Mouse (Mus musculus) G1E (cell line): ENCODE results near the gene Cyb561d1. TPM values are rescaled to one million over a fixed set of nuclear protein-coding genes. Genes with fewer than 3 reads are reported as not detected.

Source experiments
- ATAC-seq: 2 replicates; pipeline ENCODE4 v1.8.0; 2016; ENCODE audit warnings: mild to moderate bottlenecking; ENCODE audit not compliant: insufficient number of reproducible peaks, poor library complexity, low FRiP score, severe bottlenecking; ENCODE audit errors: extremely low read depth
- DNase-seq: peaks from one replicate; pipeline ENCODE4 v3.0.0; 2012; ENCODE audit warnings: low spot score
- H3K27me3 ChIP-seq: 2 replicates; pipeline ENCODE4 v1.6.1; 2012; ENCODE audit warnings: mild to moderate bottlenecking, low read length, inconsistent platforms; ENCODE audit not compliant: insufficient read depth
- H3K36me3 ChIP-seq: replicated peaks from 2 replicates; pipeline ENCODE3; 2012; ENCODE audit warnings: mild to moderate bottlenecking, inconsistent platforms
- H3K4me1 ChIP-seq: 2 replicates; pipeline ENCODE4 v1.6.1; 2012; ENCODE audit warnings: low read depth, low read length, inconsistent platforms, mixed read lengths; ENCODE audit not compliant: insufficient read depth
- H3K4me3 ChIP-seq: 2 replicates; pipeline ENCODE4 v1.5.1; 2012; ENCODE audit warnings: low read depth, mild to moderate bottlenecking, inconsistent platforms, low read length, moderate library complexity, mixed read lengths
- H3K9me3 ChIP-seq: replicated peaks from 2 replicates; pipeline ENCODE4 v1.6.1; 2012; ENCODE audit warnings: inconsistent platforms
- CTCF ChIP-seq: IDR thresholded peaks from 2 replicates; pipeline ENCODE4 v1.5.1; 2012; ENCODE audit warnings: low read depth, low read length, inconsistent platforms, mixed read lengths
- GATA1 ChIP-seq: IDR thresholded peaks from 2 replicates; pipeline ENCODE4 v1.6.1; 2012; ENCODE audit warnings: borderline replicate concordance, low read length, inconsistent platforms, mixed read lengths
- GATA2 ChIP-seq: IDR thresholded peaks from 2 replicates; pipeline ENCODE4 v1.6.1; 2012; ENCODE audit warnings: low read depth, low read length, inconsistent platforms, borderline replicate concordance
- POLR2AphosphoS5 ChIP-seq: IDR thresholded peaks from 2 replicates; pipeline ENCODE4 v1.6.1; 2012; ENCODE audit warnings: low read depth, low read length, inconsistent platforms; ENCODE audit not compliant: insufficient replicate concordance
- TAL1 ChIP-seq: conservative IDR thresholded peaks from 2 replicates; pipeline ENCODE4 v1.6.1; 2012; ENCODE audit warnings: low read depth, low read length, inconsistent platforms, mixed read lengths
- polyA plus RNA-seq: library from polyadenylated mRNA; stranded (reverse); fragments of >175 nt; gene quantifications from 2 replicates; pipeline ENCODE4 v1.2.3, GENCODE M21; 2012
- total RNA-seq, 2 experiments: library from RNA; stranded (forward) in 1 of 2; stranded (reverse) in 1 of 2; fragments of 200-1000 nt in 1 of 2; fragments of >200 nt in 1 of 2; fragmentation: Nextera tagmentation in 1 of 2; gene quantifications; 2 replicates each; pipeline ENCODE4 v1.2.3; 2014 to 2017

Cyb561d1 gene
- total and polyA plus RNA-seq, 3 experiments, result 3.4 to 6.3 (median 3.9) TPM

DNA sequence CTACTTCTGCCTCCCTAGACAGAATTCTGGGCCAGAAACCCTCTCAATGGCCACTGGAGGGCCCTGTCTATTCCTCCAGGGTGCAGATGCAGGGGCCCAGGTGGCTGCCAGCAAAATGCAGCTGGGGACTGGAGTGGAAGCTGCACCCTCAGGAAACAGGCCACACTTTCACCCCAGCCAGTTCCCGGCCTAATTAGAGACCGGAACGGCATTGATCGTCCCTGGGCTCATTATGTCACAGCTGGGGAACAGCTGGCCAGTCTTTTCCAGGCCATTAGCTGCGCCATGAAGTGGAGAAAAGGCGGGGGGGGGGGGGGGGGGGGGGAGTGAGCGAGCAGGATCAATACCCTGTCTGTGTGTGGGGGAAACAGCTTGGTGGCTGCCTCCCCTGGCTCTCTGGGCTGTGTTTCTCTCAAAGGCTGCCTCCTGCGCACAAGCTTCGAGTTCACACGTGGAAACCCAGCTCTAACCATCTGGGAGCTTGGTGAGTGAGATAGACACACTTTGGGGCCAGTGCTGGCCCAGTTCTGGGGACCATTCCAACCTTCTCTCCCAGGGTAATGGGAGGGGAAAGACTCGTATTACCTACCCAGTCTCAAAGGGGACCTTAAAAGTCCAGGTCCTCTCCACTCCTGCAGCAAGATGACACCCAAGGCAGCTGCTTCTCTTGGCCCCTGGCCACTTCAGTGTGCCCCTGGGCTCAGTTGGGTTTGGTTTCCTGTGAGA lies 34.4 kb downstream of the Cyb561d1 start:
- no peaks in the 10 kb centered on the region for H3K9me3 ChIP-seq
- H3K4me3 ChIP-seq, result no peak overlapping the region
- H3K36me3 ChIP-seq, result no peaks in the 10 kb centered on the region
- ATAC-seq, result no peak
- TF ChIP-seq GATA1 (no peak), CTCF (no peak), GATA2 (no peak)
- H3K4me1 ChIP-seq, result no peaks in the 10 kb centered on the region
- no peak for DNase-seq
- peaks cover 37% of the 10 kb centered on the region for H3K27me3 ChIP-seq

- no peaks in the 10 kb centered on the region for H3K36me3 ChIP-seq
- ATAC-seq, result no peak
- peaks cover 43% of the 10 kb centered on the region for H3K27me3 ChIP-seq
- no peaks in the 10 kb centered on the region for H3K4me1 ChIP-seq
- DNase-seq, result no peak
- H3K4me3 ChIP-seq, result no peak overlapping the region
- TF ChIP-seq CTCF, result no peak
- TF ChIP-seq POLR2AphosphoS5, result no peak
- no peaks in the 10 kb centered on the region for H3K9me3 ChIP-seq
Observed at GRCm38 (mm10) chr3:108165532-108166315, 35.3 kb downstream of the Cyb561d1 start.

DNA sequence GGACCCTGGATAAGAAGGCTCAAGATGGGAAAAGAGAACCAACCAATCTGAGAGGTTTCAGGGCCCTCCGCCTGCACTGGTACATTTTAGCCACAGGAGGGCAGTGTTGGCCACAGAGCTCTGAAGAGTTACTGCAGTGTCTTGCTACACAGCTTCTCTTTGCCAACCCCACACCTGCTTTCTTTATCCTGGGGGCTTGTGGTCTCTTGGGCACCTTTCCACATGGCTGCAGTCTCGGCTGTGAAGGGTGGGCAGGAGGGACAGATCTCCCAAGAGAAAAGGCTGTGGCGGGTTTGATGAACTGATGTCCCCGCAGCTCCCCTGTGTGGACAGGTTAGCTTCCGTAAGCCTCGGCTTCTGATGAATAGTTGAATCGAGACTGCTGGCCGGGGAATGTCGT lies 36.2 kb downstream of the Cyb561d1 start:
- DNase-seq (peak; percentile 55), ATAC-seq (peak; percentile 66; the same call in 1 of the 2 replicates)
- Histone ChIP-seq H3K4me3 (no peak overlapping the region), H3K27me3 (peaks cover 43% of the 10 kb centered on the region), H3K36me3 (no peaks in the 10 kb centered on the region), H3K9me3 (no peaks in the 10 kb centered on the region), H3K4me1 (no peaks in the 10 kb centered on the region)
- TF ChIP-seq CTCF (peak; percentile 86), GATA1 (no peak), GATA2 (no peak), TAL1 (no peak), POLR2AphosphoS5 (no peak)

DNA sequence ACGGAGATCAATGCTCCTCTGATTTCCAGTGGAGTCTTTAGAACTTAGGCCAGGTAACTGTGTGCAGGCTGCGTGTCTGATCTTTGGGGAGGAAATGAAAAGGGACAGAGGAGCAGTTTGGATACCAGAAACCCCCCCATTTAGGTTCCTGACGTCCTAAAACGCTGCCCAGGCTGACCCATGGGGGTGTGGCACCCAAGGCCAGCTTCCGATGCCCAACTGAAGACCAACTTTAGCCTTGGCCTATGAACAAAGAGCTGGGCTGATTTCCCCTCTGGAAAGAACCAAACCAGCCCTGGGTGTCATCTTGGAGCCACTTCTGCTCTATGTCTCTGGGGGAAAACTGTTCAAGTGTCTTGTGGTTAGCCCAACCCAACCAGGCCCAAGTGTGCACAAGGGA lies 36.9 kb downstream of the Cyb561d1 start:
- Histone ChIP-seq H3K4me1 (no peaks in the 10 kb centered on the region), H3K9me3 (no peaks in the 10 kb centered on the region), H3K36me3 (no peaks in the 10 kb centered on the region), H3K4me3 (no peak overlapping the region), H3K27me3 (peaks cover 43% of the 10 kb centered on the region)
- DNase-seq (no peak), ATAC-seq (no peak)
- TF ChIP-seq TAL1 (no peak), POLR2AphosphoS5 (no peak), CTCF (no peak), GATA2 (no peak), GATA1 (no peak)

DNA sequence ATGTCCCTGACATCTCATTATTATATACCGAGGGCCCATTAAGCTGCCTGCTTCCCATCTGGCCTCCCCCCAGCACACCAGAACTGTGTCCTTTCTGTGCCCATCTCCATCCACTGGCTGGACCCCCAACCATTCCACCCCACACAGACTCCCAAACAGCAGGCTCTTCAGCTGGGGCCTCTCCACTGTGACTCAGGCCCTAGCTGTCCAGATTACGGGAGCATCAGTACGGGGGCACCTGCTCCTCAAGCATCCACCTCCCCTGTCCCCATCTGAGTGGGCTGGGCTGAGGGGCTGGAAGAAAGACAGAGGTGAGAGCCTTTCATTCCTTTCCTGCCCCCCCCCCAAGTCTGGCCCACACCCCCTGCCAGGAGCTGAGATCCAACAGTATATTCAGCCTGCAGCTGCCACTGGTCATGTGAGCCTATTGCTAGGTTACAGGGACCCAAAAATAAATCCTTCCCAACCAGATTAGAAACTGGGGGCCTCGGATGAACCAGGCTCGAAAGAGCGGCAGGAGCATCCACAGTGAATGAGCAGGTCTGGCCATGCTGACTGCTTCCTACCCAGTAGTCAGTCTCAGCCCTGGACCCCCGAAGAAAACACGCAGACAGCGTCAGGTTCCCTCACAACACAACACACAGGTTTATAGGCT lies 42.5 kb downstream of the Cyb561d1 start:
- ATAC-seq (no peak), DNase-seq (no peak)
- no peaks in the 10 kb centered on the region for H3K9me3 ChIP-seq
- no peak overlapping the region for H3K4me3 ChIP-seq
- H3K4me1 ChIP-seq, result no peaks in the 10 kb centered on the region
- no peak for TF ChIP-seq TAL1
- no peak for TF ChIP-seq GATA1
- no peak for TF ChIP-seq POLR2AphosphoS5
- no peak for TF ChIP-seq GATA2
- TF ChIP-seq CTCF, result no peak
- H3K27me3 ChIP-seq, result peaks cover 26% of the 10 kb centered on the region
- no peaks in the 10 kb centered on the region for H3K36me3 ChIP-seq

GRCm38 (mm10) chr3:108154656-108155055 lies 46.4 kb downstream of the Cyb561d1 start, which contains the start of gene Gpr61:
Gpr61 (minus strand) TSS chr3:108154882.
- no peak for TF ChIP-seq POLR2AphosphoS5
- no peak for TF ChIP-seq GATA2
- no peak for TF ChIP-seq GATA1
- TF ChIP-seq CTCF, result no peak
- TF ChIP-seq TAL1, result no peak
- H3K36me3 ChIP-seq, result peaks cover 12% of the 10 kb centered on the region
- DNase-seq (no peak), ATAC-seq (no peak)
- no peak within 1 kb of the TSS for H3K4me3 ChIP-seq
- peaks cover 17% of the 10 kb centered on the region for H3K27me3 ChIP-seq
- no peaks in the 10 kb centered on the region for H3K9me3 ChIP-seq
- H3K4me1 ChIP-seq, result peaks cover 8% of the 10 kb centered on the region
